Mouse (Mus musculus) embryonic facial prominence, embryonic 13.5 days (tissue): ENCODE measurements at regions not wholly inside any gene's neighbourhood (a gene's known extent, or its start where the extent isn't known, plus 50 kb on each side); places are given as distances from the start of the nearest gene placed in this dataset.
"Not testable (repeated sequence)": the region's sequence is repeated elsewhere in the genome, so short reads cannot be mapped to it uniquely, and the experiment has no call there.

Experiments
- ATAC-seq: fragments of 200-750 bp; cut with Nextera tagmentation; 2 replicates; pipeline ENCODE4 v1.8.0; 2017; ENCODE audit warnings: low read depth; ENCODE audit not compliant: insufficient number of reproducible peaks, insufficient read depth, low FRiP score, low TSS enrichment
- H3K27ac ChIP-seq: fragments of 300-500 bp; sonication (generic); 2 replicates; pipeline ENCODE4 v1.5.1; 2015; ENCODE audit warnings: moderate library complexity, mild to moderate bottlenecking, inconsistent platforms
- H3K27me3 ChIP-seq: fragments of 300-500 bp; sonication (generic); 2 replicates; pipeline ENCODE4 v1.6.1; 2015; ENCODE audit warnings: mild to moderate bottlenecking, inconsistent platforms
- H3K36me3 ChIP-seq: fragments of 300-500 bp; sonication (generic); 2 replicates; pipeline ENCODE4 v1.6.1; 2015; ENCODE audit warnings: mild to moderate bottlenecking, inconsistent platforms
- H3K4me1 ChIP-seq: fragments of 300-500 bp; sonication (generic); 2 replicates; pipeline ENCODE4 v1.6.1; 2015; ENCODE audit warnings: inconsistent platforms
- H3K4me2 ChIP-seq: fragments of 300-500 bp; sonication (generic); 2 replicates; pipeline ENCODE4 v1.6.1; 2015; ENCODE audit warnings: moderate library complexity, mild to moderate bottlenecking, inconsistent platforms
- H3K4me3 ChIP-seq: fragments of 300-500 bp; sonication (generic); 2 replicates; pipeline ENCODE4 v1.5.1; 2015; ENCODE audit warnings: mild to moderate bottlenecking, inconsistent platforms
- H3K9ac ChIP-seq: fragments of 300-500 bp; sonication (generic); 2 replicates; pipeline ENCODE4 v1.6.1; 2015; ENCODE audit warnings: mild to moderate bottlenecking, inconsistent platforms
- H3K9me3 ChIP-seq: fragments of 300-500 bp; sonication (generic); 2 replicates; pipeline ENCODE4 v1.6.1; 2016; ENCODE audit warnings: inconsistent platforms
- WGBS: fragments of 180-500 bp; shearing (Covaris S2); methylation state at CpG from one replicate; pipeline ENCODE4 v1.1.7; 2015; ENCODE audit warnings: mixed read lengths; 5-methylcytosine and 5-hydroxymethylcytosine counted together

- not testable (repeated sequence) for H3K27me3 ChIP-seq, H3K9me3 ChIP-seq, H3K9ac ChIP-seq, H3K4me1 ChIP-seq, ATAC-seq, H3K4me3 ChIP-seq, H3K36me3 ChIP-seq, H3K4me2 ChIP-seq, H3K27ac ChIP-seq
- WGBS = 71% methylated on average over 2 of the region's 2 CpGs
Observed at GRCm38 (mm10) chr2:94849097-94849496, 411.2 kb upstream of the Api5 start.

GRCm38 (mm10) chr2:94846394-94846793 is 408.5 kb upstream of the Api5 start:
- Histone ChIP-seq H3K9ac (no peak overlapping the region), H3K27ac (no peak overlapping the region), H3K4me1 (no peaks in the 10 kb centered on the region), H3K4me2 (no peak overlapping the region), H3K4me3 (no peak overlapping the region), H3K9me3 (0 out of 2 replicates have a peak, but pooled peaks cover 3% of the 10 kb centered on the region), H3K27me3 (no peaks in the 10 kb centered on the region), H3K36me3 (no peaks in the 10 kb centered on the region)
- ATAC-seq = 0 out of 2 replicates have a peak, but pooled peaks have one; percentile 48
- WGBS = 44% methylated on average over 3 of the region's 3 CpGs
